Mouse (Mus musculus) embryonic fibroblast, embryonic 13.5 days (primary cell): ENCODE data around the gene Ncor1.

ENCODE experiments used
- CTCF ChIP-seq: IDR thresholded peaks from 2 replicates; pipeline ENCODE4 v1.5.1; 2011; ENCODE audit warnings: mild to moderate bottlenecking, control low read depth, low read length, moderate library complexity, borderline replicate concordance; ENCODE audit not compliant: insufficient read depth
- POLR2A ChIP-seq: IDR thresholded peaks from 2 replicates; pipeline ENCODE4 v1.6.1; 2011; ENCODE audit warnings: low read depth, mild to moderate bottlenecking, control low read depth, low read length, moderate library complexity

- TF ChIP-seq CTCF (no peak), POLR2A (no peak)
Observed at GRCm38 (mm10) chr11:62440670-62441315, 17.5 kb downstream of the Ncor1 start.
